Mouse (Mus musculus) lung, adult 18-20 months (tissue): ENCODE data around the gene Gm4969.

ENCODE experiments used
- DNase-seq, 2 experiments: peaks; one replicate each; pipeline ENCODE4 v3.0.0; 2022; ENCODE audit warnings: mixed read lengths in 2 of 2

The Gm4969 gene

GRCm38 (mm10) chr7:19067063-19067462 lies 51.1 kb downstream of the Gm4969 start:
- no peak for DNase-seq

- no peak for DNase-seq
These were observed 52.3 kb downstream of the Gm4969 start for GRCm38 (mm10) chr7:19065896-19066295.

- no peak for DNase-seq
These were observed 60.8 kb downstream of the Gm4969 start for GRCm38 (mm10) chr7:19057405-19057804.

- DNase-seq = no peak
These were observed 63.1 kb downstream of the Gm4969 start for GRCm38 (mm10) chr7:19055108-19055507.

- DNase-seq = no peak
These were observed 63.4 kb downstream of the Gm4969 start for GRCm38 (mm10) chr7:19054777-19055076.

GRCm38 (mm10) chr7:19054047-19054776 lies 64.0 kb downstream of the Gm4969 start, which contains the start of gene Rsph6a:
Gene Rsph6a, plus strand, starts transcription at chr7:19054690.
- DNase-seq = no peak

- DNase-seq = no peak
These were observed 65.0 kb downstream of the Gm4969 start for GRCm38 (mm10) chr7:19053136-19053532.

GRCm38 (mm10) chr7:19052345-19053135 lies 65.6 kb downstream of the Gm4969 start:
- DNase-seq = no peak

GRCm38 (mm10) chr7:19051161-19051560 lies 67.0 kb downstream of the Gm4969 start:
- DNase-seq = peak; percentile 19 to 21

GRCm38 (mm10) chr7:19050172-19050571 lies 68.0 kb downstream of the Gm4969 start:
- DNase-seq = no peak

- no peak for DNase-seq
These were observed 68.9 kb downstream of the Gm4969 start for GRCm38 (mm10) chr7:19049252-19049651.
